Mouse (Mus musculus) ES-E14 (cell line): ENCODE measurements at regions not wholly inside any gene's neighbourhood (a gene's known extent, or its start where the extent isn't known, plus 50 kb on each side); places are given as distances from the start of the nearest gene placed in this dataset.

Source experiments
- HCFC1 ChIP-seq: IDR thresholded peaks from 2 replicates; pipeline ENCODE4 v1.6.1; 2012; ENCODE audit warnings: low read length, inconsistent platforms, borderline replicate concordance; ENCODE audit not compliant: insufficient read depth
- MAFK ChIP-seq: IDR thresholded peaks from 2 replicates; pipeline ENCODE4 v1.6.1; 2014; ENCODE audit warnings: mild to moderate bottlenecking, low read depth, low read length, inconsistent platforms; ENCODE audit not compliant: insufficient read depth
- ZC3H11A ChIP-seq: IDR thresholded peaks from 2 replicates; pipeline ENCODE4 v1.6.1; 2012; ENCODE audit warnings: low read depth, mild to moderate bottlenecking, inconsistent platforms, low read length, borderline replicate concordance
- ZNF384 ChIP-seq: IDR thresholded peaks from 2 replicates; pipeline ENCODE4 v1.6.1; 2012; ENCODE audit warnings: low read depth, low read length, inconsistent platforms

DNA sequence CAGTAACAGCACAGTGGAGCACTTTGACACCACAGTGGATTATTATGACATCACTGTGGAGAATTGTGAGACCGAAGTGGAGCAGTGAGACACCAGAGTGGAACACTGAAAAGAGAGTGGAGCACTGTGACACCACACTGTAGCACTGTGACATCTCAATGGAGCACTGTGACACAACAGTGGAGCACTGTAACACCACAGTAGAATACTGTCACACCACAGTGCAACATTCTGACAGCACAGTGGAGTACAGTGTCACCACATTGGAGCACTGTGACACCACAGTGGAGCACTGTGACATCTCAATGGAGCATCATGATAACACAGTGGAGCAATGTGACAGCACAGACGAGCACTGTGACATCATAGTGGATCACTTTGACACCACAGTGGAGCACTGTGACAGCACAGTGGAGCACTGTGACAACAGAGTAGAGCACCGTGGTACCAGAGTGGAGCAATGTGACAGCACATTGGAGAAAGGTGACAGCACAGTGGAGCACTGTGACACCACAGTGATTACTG lies 83.0 kb upstream of the Vmn1r2 start:
- TF ChIP-seq HCFC1 (no peak), MAFK (no peak), ZC3H11A (no peak), ZNF384 (no peak)
